Mouse (Mus musculus) skeletal muscle tissue, adult 2 months (tissue): ENCODE results near the gene 1700029H14Rik.
A peak's percentile ranks its signal among the peaks of the same experiment; 100 is the strongest.

Experiments used
- DNase-seq: peaks from one replicate; pipeline ENCODE4 v3.0.0-alpha.2; 2012; ENCODE audit warnings: low read depth, low spot score

The 1700029H14Rik gene

GRCm38 (mm10) chr8:13541526-13541925 is 20.7 kb downstream of the 1700029H14Rik start:
- DNase-seq, result no peak

- no peak for DNase-seq
Measured at GRCm38 (mm10) chr8:13540122-13540521, 22.1 kb downstream of the 1700029H14Rik start.

GRCm38 (mm10) chr8:13538821-13539220 is 23.4 kb downstream of the 1700029H14Rik start:
- DNase-seq, result peak; percentile 84

- DNase-seq, result no peak
Measured at GRCm38 (mm10) chr8:13537102-13537501, 25.2 kb downstream of the 1700029H14Rik start.

- no peak for DNase-seq
Measured at GRCm38 (mm10) chr8:13533123-13533522, 29.1 kb downstream of the 1700029H14Rik start.

- DNase-seq, result no peak
Measured at GRCm38 (mm10) chr8:13531602-13532171, 30.6 kb downstream of the 1700029H14Rik start.

- DNase-seq, result peak; percentile 90
Measured at GRCm38 (mm10) chr8:13530941-13531340, 31.3 kb downstream of the 1700029H14Rik start.

GRCm38 (mm10) chr8:13530401-13530800 is 31.9 kb downstream of the 1700029H14Rik start:
- DNase-seq, result no peak

GRCm38 (mm10) chr8:13529891-13530316 is 32.4 kb downstream of the 1700029H14Rik start:
- peak; percentile 88 for DNase-seq

- DNase-seq, result peak; percentile 57
Measured at GRCm38 (mm10) chr8:13529011-13529840, 33.0 kb downstream of the 1700029H14Rik start.

- no peak for DNase-seq
Measured at GRCm38 (mm10) chr8:13521392-13521791, 40.9 kb downstream of the 1700029H14Rik start.

GRCm38 (mm10) chr8:13520349-13520748 is 41.9 kb downstream of the 1700029H14Rik start:
- no peak for DNase-seq

GRCm38 (mm10) chr8:13519503-13519902 is 42.8 kb downstream of the 1700029H14Rik start:
- DNase-seq, result no peak

- no peak for DNase-seq
Measured at GRCm38 (mm10) chr8:13517284-13517781, 44.9 kb downstream of the 1700029H14Rik start.

GRCm38 (mm10) chr8:13516728-13517127 is 45.5 kb downstream of the 1700029H14Rik start:
- DNase-seq, result no peak

- no peak for DNase-seq
Measured at GRCm38 (mm10) chr8:13516011-13516442, 46.2 kb downstream of the 1700029H14Rik start.

GRCm38 (mm10) chr8:13513556-13514370 is 48.5 kb downstream of the 1700029H14Rik start:
- DNase-seq, result no peak

GRCm38 (mm10) chr8:13512677-13513076 is 49.6 kb downstream of the 1700029H14Rik start:
- DNase-seq, result no peak

GRCm38 (mm10) chr8:13512016-13512415 is 50.2 kb downstream of the 1700029H14Rik start:
- no peak for DNase-seq

- DNase-seq, result no peak
Measured at GRCm38 (mm10) chr8:13507284-13507937, 54.9 kb downstream of the 1700029H14Rik start.

GRCm38 (mm10) chr8:13506849-13507248 is 55.4 kb downstream of the 1700029H14Rik start:
- peak; percentile 83 for DNase-seq
